Mouse (Mus musculus) gastrocnemius, postnatal 25 days (tissue): ENCODE data around the gene Gng10. TPM values are rescaled to one million over a fixed set of nuclear protein-coding genes. Genes with fewer than 3 reads are reported as not detected.

Experiments
- DNase-seq: peaks from one replicate; pipeline ENCODE4 v3.0.0; 2022
- total RNA-seq, 2 experiments: library from RNA; stranded (reverse); gene quantifications; 1 replicate in 1 of 2; 2 replicates in 1 of 2; pipeline ENCODE4 v1.2.3; 2021

The Gng10 gene
- total RNA-seq, 2 experiments from 2014 or later = 8.3 to 11.9 TPM

GRCm38 (mm10) chr4:59015181-59015580 is 19.7 kb upstream of the Gng10 start:
- DNase-seq = no peak

GRCm38 (mm10) chr4:59016922-59017321 is 18.0 kb upstream of the Gng10 start:
- no peak for DNase-seq

GRCm38 (mm10) chr4:59034325-59034917 is 467 bp upstream of the Gng10 start:
- no peak for DNase-seq

GRCm38 (mm10) chr4:59035786-59036350 is 980 bp downstream of the Gng10 start:
- no peak for DNase-seq

GRCm38 (mm10) chr4:59036490-59037127 is 1.7 kb downstream of the Gng10 start:
- DNase-seq = peak; percentile 63

- DNase-seq = no peak
Measured at GRCm38 (mm10) chr4:59037525-59037924, 2.6 kb downstream of the Gng10 start.

GRCm38 (mm10) chr4:59040397-59041287 is 5.8 kb downstream of the Gng10 start:
- DNase-seq = no peak

GRCm38 (mm10) chr4:59043074-59043473 is 8.2 kb downstream of the Gng10 start:
- no peak for DNase-seq

GRCm38 (mm10) chr4:59043891-59044290 is 9.0 kb downstream of the Gng10 start:
- no peak for DNase-seq

- no peak for DNase-seq
Measured at GRCm38 (mm10) chr4:59047222-59047621, 12.3 kb downstream of the Gng10 start.

- no peak for DNase-seq
Measured at GRCm38 (mm10) chr4:59051081-59051480, 16.2 kb downstream of the Gng10 start.

GRCm38 (mm10) chr4:59057929-59058328 is 23.0 kb downstream of the Gng10 start:
- DNase-seq = no peak

GRCm38 (mm10) chr4:59062526-59062925 is 27.6 kb downstream of the Gng10 start:
- DNase-seq = no peak

- DNase-seq = no peak
Measured at GRCm38 (mm10) chr4:59069276-59069675, 34.4 kb downstream of the Gng10 start.

GRCm38 (mm10) chr4:59083430-59083829 is 48.5 kb downstream of the Gng10 start:
- DNase-seq = no peak

GRCm38 (mm10) chr4:59089391-59089790 is 54.5 kb downstream of the Gng10 start:
- DNase-seq = no peak

Other genes starting within 250 kb of the Gng10 start
- gene Olfr267, start 247.4 kb upstream of the Gng10 start, total RNA-seq = not detected
- gene Ecpas, start 122.3 kb upstream of the Gng10 start, total RNA-seq = 100 to 1,000 TPM; 281 to 313 TPM
- gene Zkscan16, start 91.5 kb upstream of the Gng10 start, total RNA-seq = not detected
- gene Ptgr1, start 48.0 kb upstream of the Gng10 start, total RNA-seq = 1 to 10 TPM; 1.5 to 2.4 TPM
- 10 to 100 TPM; 10.5 to 11.1 TPM for gene Dnajc25, start 40.0 kb upstream of the Gng10 start, total RNA-seq
- 1 to 10 TPM in 1 of 2 experiments, under 1 TPM in 1; 0.78 to 1.3 TPM for gene Gm20503, start 31.9 kb upstream of the Gng10 start, total RNA-seq
- not detected for gene AI481877, start 103.9 kb downstream of the Gng10 start, total RNA-seq
- 1 to 10 TPM; 7.8 to 8.7 TPM for gene Ugcg, start 154.2 kb downstream of the Gng10 start, total RNA-seq